Mouse (Mus musculus) CH12.LX (cell line): ENCODE results near the gene Pak7. TPM values are rescaled to one million over a fixed set of nuclear protein-coding genes. Genes with fewer than 3 reads are reported as not detected.

Source experiments
- DNase-seq: peaks from one replicate; pipeline ENCODE4 v3.0.0-alpha.2; 2013; ENCODE audit errors: extremely low read depth
- H3K27ac ChIP-seq: 2 replicates; pipeline ENCODE4 v1.5.1; 2012; ENCODE audit warnings: low read depth, mild to moderate bottlenecking, control low read depth, moderate library complexity; ENCODE audit not compliant: insufficient read depth
- H3K27me3 ChIP-seq: replicated peaks from 2 replicates; pipeline ENCODE3; 2012; ENCODE audit warnings: inconsistent platforms
- H3K36me3 ChIP-seq, 2 experiments: replicated peaks in 1 of 2; 2 replicates each; pipeline versions ENCODE3 to v1.6.1; 2012; ENCODE audit warnings: inconsistent platforms in 1 of 2, low read length in 1 of 2, mild to moderate bottlenecking in 1 of 2, mixed read lengths in 1 of 2, moderate library complexity in 1 of 2; ENCODE audit not compliant: control insufficient read depth in 1 of 2, insufficient read depth in 1 of 2
- H3K4me1 ChIP-seq, 2 experiments: 2 replicates each; pipeline ENCODE4 v1.6.1; 2012; ENCODE audit warnings: inconsistent platforms in 1 of 2, moderate library complexity in 1 of 2; ENCODE audit not compliant: insufficient read depth in 2 of 2, control insufficient read depth in 1 of 2
- H3K4me2 ChIP-seq: 2 replicates; pipeline ENCODE4 v1.6.1; 2012; ENCODE audit warnings: low read depth, mild to moderate bottlenecking, control low read depth; ENCODE audit not compliant: poor library complexity, insufficient read depth, severe bottlenecking
- H3K4me3 ChIP-seq, 3 experiments: fragments of 150-350 bp in 1 of 3; sonication (generic) in 1 of 3; replicated peaks in 1 of 3; 2 replicates each; pipeline versions ENCODE3 to v1.5.1; 2011 to 2012; ENCODE audit warnings: low read depth in 2 of 3, low read length in 2 of 3, mild to moderate bottlenecking in 2 of 3, moderate library complexity in 2 of 3, control low read depth in 1 of 3, improper control_type of control experiment in 1 of 3, inconsistent platforms in 1 of 3, mixed read lengths in 1 of 3; ENCODE audit not compliant: poor library complexity in 1 of 3
- H3K79me2 ChIP-seq: replicated peaks from 2 replicates; pipeline ENCODE4 v1.6.1; 2012; ENCODE audit warnings: mild to moderate bottlenecking, moderate library complexity; ENCODE audit not compliant: control insufficient read depth, poor library complexity, insufficient read depth, severe bottlenecking; ENCODE audit errors: extremely low read depth
- H3K9ac ChIP-seq: 2 replicates; pipeline ENCODE4 v1.6.1; 2012; ENCODE audit warnings: low read depth, mild to moderate bottlenecking, control low read depth, moderate library complexity; ENCODE audit not compliant: insufficient read depth
- H3K9me3 ChIP-seq: replicated peaks from 2 replicates; pipeline ENCODE3; 2012; ENCODE audit warnings: low read length, inconsistent platforms, mixed read lengths
- CTCF ChIP-seq, 2 experiments: IDR thresholded peaks in 1 of 2; conservative IDR thresholded peaks in 1 of 2; 2 replicates each; pipeline ENCODE4 v1.5.1; 2011 to 2012; ENCODE audit warnings: low read depth in 2 of 2, low read length in 2 of 2, improper control_type of control experiment in 1 of 2, inconsistent platforms in 1 of 2, mild to moderate bottlenecking in 1 of 2, moderate library complexity in 1 of 2
- ELF1 ChIP-seq: IDR thresholded peaks from 2 replicates; pipeline ENCODE4 v1.6.1; 2014; ENCODE audit warnings: low read depth, mild to moderate bottlenecking, inconsistent platforms, low read length, improper control_type of control experiment
- EP300 ChIP-seq: IDR thresholded peaks from 2 replicates; pipeline ENCODE4 v1.6.1; 2011; ENCODE audit warnings: low read length, improper control_type of control experiment
- HCFC1 ChIP-seq: IDR thresholded peaks from 2 replicates; pipeline ENCODE4 v1.6.1; 2012; ENCODE audit warnings: low read depth, mild to moderate bottlenecking, inconsistent platforms, low read length, improper control_type of control experiment
- JUN ChIP-seq: IDR thresholded peaks from 2 replicates; pipeline ENCODE4 v1.6.1; 2011; ENCODE audit warnings: low read depth, mild to moderate bottlenecking, low read length, improper control_type of control experiment, moderate library complexity; ENCODE audit not compliant: insufficient read depth
- JUND ChIP-seq: conservative IDR thresholded peaks from 2 replicates; pipeline ENCODE4 v1.6.1; 2011; ENCODE audit warnings: low read depth, low read length, improper control_type of control experiment
- MYC ChIP-seq: IDR thresholded peaks from 2 replicates; pipeline ENCODE4 v1.6.1; 2011; ENCODE audit warnings: low read depth, mild to moderate bottlenecking, improper control_type of control experiment, low read length
- NRF1 ChIP-seq: IDR thresholded peaks from 2 replicates; pipeline ENCODE4 v1.6.1; 2014; ENCODE audit warnings: low read depth, mild to moderate bottlenecking, inconsistent platforms, low read length, improper control_type of control experiment, moderate library complexity
- PAX5 ChIP-seq: IDR thresholded peaks from 2 replicates; pipeline ENCODE4 v1.6.1; 2012; ENCODE audit warnings: low read length, inconsistent platforms, mixed read lengths
- TBP ChIP-seq: conservative IDR thresholded peaks from 2 replicates; pipeline ENCODE4 v1.6.1; 2011; ENCODE audit warnings: low read depth, low read length, improper control_type of control experiment
- TCF12 ChIP-seq: IDR thresholded peaks from 2 replicates; pipeline ENCODE4 v1.6.1; 2014; ENCODE audit warnings: low read depth, mild to moderate bottlenecking, inconsistent platforms, low read length, improper control_type of control experiment
- UBTF ChIP-seq: IDR thresholded peaks from 2 replicates; pipeline ENCODE4 v1.6.1; 2012; ENCODE audit warnings: low read depth, mild to moderate bottlenecking, inconsistent platforms, low read length, improper control_type of control experiment, moderate library complexity
- ZC3H11A ChIP-seq: IDR thresholded peaks from 2 replicates; pipeline ENCODE4 v1.6.1; 2012; ENCODE audit warnings: low read depth, mild to moderate bottlenecking, inconsistent platforms, low read length, improper control_type of control experiment
- ZMIZ1 ChIP-seq: IDR thresholded peaks from 2 replicates; pipeline ENCODE4 v1.6.1; 2012; ENCODE audit warnings: low read depth, mild to moderate bottlenecking, inconsistent platforms, low read length, improper control_type of control experiment
- dilution Hi-C: fragments of 300-500 bp; cut with MboI; formaldehyde crosslinking; loops from 2 replicates; pipeline ENCODE4 v1.14.3; 2020; ENCODE audit warnings: low sequenced_read_pairs; ENCODE audit not compliant: extremely low pct_unique_long_range_greater_than_20kb, extremely low pct_ligation_motif_present
- in situ Hi-C: fragments of 300-500 bp; cut with MboI; formaldehyde crosslinking; loops from 3 replicates; pipeline ENCODE4 v1.14.3; 2019; ENCODE audit warnings: low sequenced_read_pairs, low pct_ligation_motif_present, low pct_unique_long_range_greater_than_20kb, mixed read lengths
- polyA plus RNA-seq: library from polyadenylated mRNA; unstranded; fragments of >175 nt; gene quantifications from 2 replicates; pipeline ENCODE4 v1.2.1, GENCODE M21; 2012; ENCODE audit warnings: low read depth; ENCODE audit not compliant: insufficient read length
- total RNA-seq, 2 experiments: library from RNA; depleted of rRNA; stranded (reverse); fragments of 300-350 nt in 1 of 2; fragments of >200 nt in 1 of 2; gene quantifications; 2 replicates each; pipeline ENCODE4 v1.2.3; 2012 to 2014

Gene Pak7
- total and polyA plus RNA-seq, 3 experiments, result not detected

DNA sequence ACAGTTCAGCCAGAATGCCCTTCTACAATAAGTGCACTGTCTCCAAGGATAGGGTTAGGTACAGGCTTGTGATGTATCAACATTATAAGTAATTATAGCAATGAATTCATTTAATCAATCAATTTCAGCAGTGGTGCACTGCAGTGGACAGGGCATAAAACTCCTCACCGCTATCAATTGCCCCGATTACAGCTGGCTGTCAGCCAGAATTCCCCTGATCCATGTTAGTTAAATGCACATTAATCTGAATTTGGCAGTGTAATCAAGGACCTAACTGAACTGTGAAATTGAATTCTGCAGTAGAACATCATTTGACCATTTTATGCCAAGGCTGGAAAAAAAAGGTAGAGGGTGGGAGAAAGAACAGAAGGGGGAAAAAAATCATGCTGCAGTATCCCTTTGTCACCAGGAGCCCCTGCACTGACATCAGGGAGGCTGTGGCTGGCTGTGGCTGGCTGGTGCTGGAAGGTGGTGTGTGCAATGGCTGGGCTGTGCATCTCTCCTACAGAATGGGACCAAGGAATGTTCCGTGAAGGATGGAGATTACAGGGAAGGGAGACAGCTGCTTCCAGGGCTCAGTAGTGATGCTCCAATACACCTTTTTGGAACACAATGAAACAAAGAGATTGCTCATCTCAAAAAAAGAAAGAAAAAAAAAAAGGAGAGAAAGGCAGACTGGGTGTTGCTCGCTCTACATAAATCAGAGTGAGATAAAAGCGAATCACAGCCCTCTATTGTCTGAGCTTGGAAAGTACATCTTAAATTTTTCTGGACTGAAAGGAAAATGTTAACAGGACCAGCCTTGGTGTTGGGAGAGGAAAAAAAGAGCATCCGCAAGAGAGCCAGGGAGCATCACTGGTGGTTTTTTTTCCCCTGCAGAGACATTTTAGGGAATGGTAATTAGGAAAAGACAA lies 279.4 kb downstream of the Pak7 start:
- no peaks in the 10 kb centered on the region for H3K79me2 ChIP-seq
- DNase-seq, result no peak
- H3K4me1 ChIP-seq, result no peaks in the 10 kb centered on the region
- no peak overlapping the region for H3K27ac ChIP-seq
- no peaks in the 10 kb centered on the region for H3K36me3 ChIP-seq
- no peak overlapping the region for H3K4me2 ChIP-seq
- dilution Hi-C loops (no loop called here), in situ Hi-C loops (no loop called here)
- H3K27me3 ChIP-seq, result no peaks in the 10 kb centered on the region
- TF ChIP-seq NRF1 (no peak), ZC3H11A (no peak), MYC (no peak), ELF1 (no peak), JUN (no peak), CTCF (conservative IDR thresholded peaks at IDR 0.05 in 1 of 2, IDR thresholded peaks at IDR 0.05 in 1 of 2; ENCODE audit: low read depth in 2 of 2, low read length in 2 of 2) (no peak), JUND (no peak)
- no peak overlapping the region for H3K9ac ChIP-seq
- no peak overlapping the region for H3K4me3 ChIP-seq
- H3K9me3 ChIP-seq, result peaks cover 52% of the 10 kb centered on the region

DNA sequence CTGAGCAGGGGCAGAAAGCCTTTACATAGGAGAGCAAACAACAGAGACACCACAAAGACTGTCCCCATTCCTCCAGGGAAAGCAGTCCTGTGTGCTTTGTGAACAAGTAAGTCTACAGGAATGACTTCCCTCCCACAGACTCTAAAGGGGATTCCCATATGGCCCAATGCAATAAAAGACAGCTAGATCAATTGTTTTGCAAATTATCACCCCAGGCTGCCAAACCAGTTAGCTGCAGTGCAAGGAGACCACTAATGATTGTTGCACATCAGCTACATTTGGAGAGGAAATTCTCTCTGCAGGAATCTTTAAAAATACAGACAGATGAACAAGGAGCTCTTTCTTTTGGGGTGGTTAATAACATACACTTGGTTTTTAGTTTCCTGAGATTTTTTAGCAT lies 280.2 kb downstream of the Pak7 start:
- H3K4me2 ChIP-seq, result no peak overlapping the region
- H3K36me3 ChIP-seq, result no peaks in the 10 kb centered on the region
- no peak overlapping the region for H3K27ac ChIP-seq
- dilution Hi-C loops (no loop called here), in situ Hi-C loops (no loop called here)
- H3K9me3 ChIP-seq, result peaks cover 53% of the 10 kb centered on the region
- no peaks in the 10 kb centered on the region for H3K79me2 ChIP-seq
- H3K27me3 ChIP-seq, result no peaks in the 10 kb centered on the region
- TF ChIP-seq TCF12 (no peak), ZMIZ1 (no peak)
- no peak overlapping the region for H3K4me3 ChIP-seq
- no peaks in the 10 kb centered on the region for H3K4me1 ChIP-seq
- no peak overlapping the region for H3K9ac ChIP-seq
- DNase-seq, result no peak

- Histone ChIP-seq H3K79me2 (no peaks in the 10 kb centered on the region), H3K27me3 (no peaks in the 10 kb centered on the region), H3K9me3 (peaks cover 59% of the 10 kb centered on the region), H3K4me3 (no peak overlapping the region), H3K27ac (no peak overlapping the region), H3K9ac (no peak overlapping the region), H3K4me1 (no peaks in the 10 kb centered on the region), H3K36me3 (no peaks in the 10 kb centered on the region), H3K4me2 (no peak overlapping the region)
- in situ Hi-C loops (no loop called here), dilution Hi-C loops (no loop called here)
- TF ChIP-seq TCF12 (no peak), EP300 (no peak), CTCF (conservative IDR thresholded peaks at IDR 0.05 in 1 of 2, IDR thresholded peaks at IDR 0.05 in 1 of 2; ENCODE audit: low read depth in 2 of 2, low read length in 2 of 2) (no peak), TBP (no peak), UBTF (no peak), HCFC1 (no peak), PAX5 (no peak), ZC3H11A (no peak), ZMIZ1 (no peak)
- DNase-seq, result no peak
Measured at GRCm38 (mm10) chr2:136097143-136097542, 290.6 kb downstream of the Pak7 start.
